Mouse (Mus musculus): ENCODE results near the gene Kif9.
A peak's percentile ranks its signal among the peaks of the same experiment; 100 is the strongest.

Kif9 gene

GRCm38 (mm10) chr9:110476124-110477091 lies at the start of gene Kif9, which contains the start of gene Klhl18:
Kif9 (plus strand) TSS chr9:110476958.
Klhl18 (minus strand) TSS chr9:110476694.
- peak; percentile 99 for DNase-seq (ENCODE audit: low read depth, low spot score)

GRCm38 (mm10) chr9:110431241-110431640 lies 45.5 kb upstream of the Kif9 start:
- peak; percentile 94 for DNase-seq (ENCODE audit: low read depth, low spot score)

- DNase-seq (ENCODE audit: low read depth, low spot score): no peak
These were observed 43.7 kb upstream of the Kif9 start for GRCm38 (mm10) chr9:110433045-110433444.

- no peak for DNase-seq (ENCODE audit: low read depth, low spot score)
These were observed 40.7 kb upstream of the Kif9 start for GRCm38 (mm10) chr9:110436041-110436440.

- DNase-seq (ENCODE audit: low read depth, low spot score): no peak
These were observed 36.7 kb upstream of the Kif9 start for GRCm38 (mm10) chr9:110440049-110440448.

GRCm38 (mm10) chr9:110440559-110440958 lies 36.2 kb upstream of the Kif9 start:
- no peak for DNase-seq (ENCODE audit: low read depth, low spot score)

- DNase-seq (ENCODE audit: low read depth, low spot score): no peak
These were observed 28.4 kb upstream of the Kif9 start for GRCm38 (mm10) chr9:110448356-110448755.

- peak; percentile 94 for DNase-seq (ENCODE audit: low read depth, low spot score)
These were observed 27.7 kb upstream of the Kif9 start for GRCm38 (mm10) chr9:110448857-110449617.

- DNase-seq (ENCODE audit: low read depth, low spot score): no peak
These were observed 24.2 kb upstream of the Kif9 start for GRCm38 (mm10) chr9:110452523-110452922.

GRCm38 (mm10) chr9:110457926-110458325 lies 18.8 kb upstream of the Kif9 start:
- no peak for DNase-seq (ENCODE audit: low read depth, low spot score)

GRCm38 (mm10) chr9:110459145-110459727 lies 17.5 kb upstream of the Kif9 start:
- DNase-seq (ENCODE audit: low read depth, low spot score): peak; percentile 20

- DNase-seq (ENCODE audit: low read depth, low spot score): no peak
These were observed 15.6 kb upstream of the Kif9 start for GRCm38 (mm10) chr9:110460884-110461815.

- no peak for DNase-seq (ENCODE audit: low read depth, low spot score)
These were observed 14.4 kb upstream of the Kif9 start for GRCm38 (mm10) chr9:110462321-110462720.

GRCm38 (mm10) chr9:110463983-110464591 lies 12.7 kb upstream of the Kif9 start:
- no peak for DNase-seq (ENCODE audit: low read depth, low spot score)

GRCm38 (mm10) chr9:110465336-110465735 lies 11.4 kb upstream of the Kif9 start:
- no peak for DNase-seq (ENCODE audit: low read depth, low spot score)

GRCm38 (mm10) chr9:110466179-110466578 lies 10.6 kb upstream of the Kif9 start:
- no peak for DNase-seq (ENCODE audit: low read depth, low spot score)

- DNase-seq (ENCODE audit: low read depth, low spot score): no peak
These were observed 1.2 kb downstream of the Kif9 start for GRCm38 (mm10) chr9:110477951-110478350.

- no peak for DNase-seq (ENCODE audit: low read depth, low spot score)
These were observed 1.9 kb downstream of the Kif9 start for GRCm38 (mm10) chr9:110478639-110479038.

- no peak for DNase-seq (ENCODE audit: low read depth, low spot score)
These were observed 12.1 kb downstream of the Kif9 start for GRCm38 (mm10) chr9:110488841-110489240.

- no peak for DNase-seq (ENCODE audit: low read depth, low spot score)
These were observed 14.2 kb downstream of the Kif9 start for GRCm38 (mm10) chr9:110490913-110491312.

All from brain, adult 2 months (tissue).